Mouse (Mus musculus) liver, adult 2 months (tissue): ENCODE measurements around the gene Msi1.

Experiments
- CTCF ChIP-seq: fragments of 200-500 bp; IDR thresholded peaks from 2 replicates; pipeline ENCODE4 v1.5.1; 2011; ENCODE audit warnings: low read depth, low read length, control low read depth
- POLR2A ChIP-seq: fragments of 200-500 bp; IDR thresholded peaks from 2 replicates; pipeline ENCODE4 v1.6.1; 2011; ENCODE audit warnings: low read length, control low read depth; ENCODE audit not compliant: insufficient read depth; ENCODE audit errors: extremely low read depth

- TF ChIP-seq POLR2A = no peak
- TF ChIP-seq CTCF = no peak
These were observed 37.5 kb upstream of the Msi1 start for GRCm38 (mm10) chr5:115391935-115392334.
